Mouse (Mus musculus): Measurements from ENCODE around the gene Ctsll3.

DNA sequence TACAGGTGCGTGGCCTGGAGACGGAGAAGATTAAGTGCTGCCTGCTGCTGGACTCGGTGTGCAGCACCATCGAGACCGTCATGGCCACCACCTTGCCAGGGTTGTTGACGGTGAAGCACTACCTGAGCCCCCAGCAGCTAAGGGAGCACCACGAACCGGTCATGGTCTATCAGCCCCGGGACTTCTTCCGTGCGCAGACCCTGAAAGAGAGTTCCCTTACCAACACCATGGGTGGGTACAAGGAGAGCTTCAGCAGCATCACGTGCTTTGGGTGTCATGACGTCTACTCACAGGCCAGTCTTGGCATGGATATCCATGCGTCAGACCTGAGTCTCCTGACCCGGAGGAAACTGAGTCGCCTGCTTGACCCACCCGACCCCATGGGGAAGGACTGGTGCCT lies 41.5 kb downstream of the Ctsll3 start:
- TF ChIP-seq CHD2 (IDR thresholded peaks at IDR 0.05; ENCODE audit: low read depth, low read length) (no peak), ZC3H11A (IDR thresholded peaks at IDR 0.05; ENCODE audit: borderline replicate concordance, low read depth, low read length) (no peak), ZNF384 (IDR thresholded peaks at IDR 0.05; ENCODE audit: low read depth, low read length) (no peak)
